Mouse (Mus musculus) cerebellum, adult 2 months (tissue): Measurements from ENCODE around the gene Ppp1r21. TPM values are rescaled to one million over a fixed set of nuclear protein-coding genes. Genes with fewer than 3 reads are reported as not detected.

ENCODE experiments used
- DNase-seq, 2 experiments: peaks; one replicate each; pipeline ENCODE4 v3.0.0; 2021
- H3K27ac ChIP-seq: fragments of 200-500 bp; 2 replicates; pipeline ENCODE4 v1.5.1; 2012; ENCODE audit warnings: low read length, control low read depth, inconsistent platforms; ENCODE audit not compliant: insufficient read depth
- H3K27me3 ChIP-seq: fragments of 200-500 bp; 2 replicates; pipeline ENCODE4 v1.6.1; 2012; ENCODE audit warnings: inconsistent platforms, mild to moderate bottlenecking, low read length, moderate library complexity; ENCODE audit not compliant: control insufficient read depth, insufficient read depth
- H3K4me1 ChIP-seq: fragments of 200-500 bp; 2 replicates; pipeline ENCODE4 v1.6.1; 2011; ENCODE audit warnings: low read length; ENCODE audit not compliant: control insufficient read depth, insufficient read depth
- H3K4me3 ChIP-seq: fragments of 200-500 bp; replicated peaks from 2 replicates; pipeline ENCODE3; 2011; ENCODE audit warnings: mild to moderate bottlenecking, low read depth, low read length, control low read depth; ENCODE audit not compliant: insufficient read depth
- CTCF ChIP-seq: fragments of 200-500 bp; IDR thresholded peaks from 2 replicates; pipeline ENCODE4 v1.5.1; 2011; ENCODE audit warnings: low read depth, mild to moderate bottlenecking, control low read depth, low read length, moderate library complexity, borderline replicate concordance; ENCODE audit not compliant: insufficient read depth
- POLR2A ChIP-seq: fragments of 200-500 bp; IDR thresholded peaks from 2 replicates; pipeline ENCODE4 v1.6.1; 2011; ENCODE audit warnings: low read length, control low read depth, borderline replicate concordance; ENCODE audit not compliant: insufficient read depth
- WGBS: fragments of 180-500 bp; shearing (Covaris S2); methylation state at CpG from one replicate; pipeline ENCODE4 v1.1.7; 2018; 5-methylcytosine and 5-hydroxymethylcytosine counted together
- polyA plus RNA-seq: library from polyadenylated mRNA; depleted of rRNA; stranded (reverse); fragments of >200 nt; gene quantifications from 2 replicates; pipeline ENCODE4 v1.2.3, GENCODE M21; 2012

Ppp1r21 gene
- polyA plus RNA-seq, 1 experiment = 84.8 TPM

- no peak overlapping the region for H3K27ac ChIP-seq
- WGBS = 92% methylated on average over 11 of the region's 11 CpGs
- H3K27me3 ChIP-seq = no peaks in the 10 kb centered on the region
- no peaks in the 10 kb centered on the region; the same call in 1 of the 2 replicates for H3K4me1 ChIP-seq
- DNase-seq = no peak
- no peak overlapping the region for H3K4me3 ChIP-seq
- no peak for TF ChIP-seq POLR2A
- TF ChIP-seq CTCF = no peak
Observed at GRCm38 (mm10) chr17:88582999-88583398, 53.1 kb downstream of the Ppp1r21 start.

GRCm38 (mm10) chr17:88583411-88583810 is 53.5 kb downstream of the Ppp1r21 start:
- 88% methylated on average over 8 of the region's 8 CpGs for WGBS

GRCm38 (mm10) chr17:88587371-88587770 is 57.5 kb downstream of the Ppp1r21 start:
- no peaks in the 10 kb centered on the region for H3K4me1 ChIP-seq
- H3K27ac ChIP-seq = no peak overlapping the region
- TF ChIP-seq POLR2A (no peak), CTCF (no peak)
- WGBS = 65% methylated on average over 15 of the region's 15 CpGs
- no peaks in the 10 kb centered on the region for H3K27me3 ChIP-seq
- no peak for DNase-seq
- H3K4me3 ChIP-seq = no peak overlapping the region

More at GRCm38 (mm10) chr17:88583411-88583810, 53.5 kb downstream of the Ppp1r21 start:
- DNase-seq = no peak
- no peak for TF ChIP-seq CTCF
- no peak for TF ChIP-seq POLR2A
- Histone ChIP-seq H3K27ac (no peak overlapping the region), H3K27me3 (no peaks in the 10 kb centered on the region), H3K4me3 (no peak overlapping the region), H3K4me1 (no peaks in the 10 kb centered on the region; the same call in 1 of the 2 replicates)

GRCm38 (mm10) chr17:88588228-88588627 is 58.3 kb downstream of the Ppp1r21 start:
- DNase-seq = no peak
- H3K4me1 ChIP-seq = no peaks in the 10 kb centered on the region
- no peak overlapping the region for H3K27ac ChIP-seq
- 91% methylated on average over 8 of the region's 8 CpGs for WGBS
- TF ChIP-seq POLR2A = no peak
- TF ChIP-seq CTCF = no peak
- H3K4me3 ChIP-seq = no peak overlapping the region
- H3K27me3 ChIP-seq = no peaks in the 10 kb centered on the region

- WGBS = 33% methylated on average over 6 of the region's 6 CpGs
- Histone ChIP-seq H3K4me1 (no peaks in the 10 kb centered on the region), H3K27me3 (no peaks in the 10 kb centered on the region), H3K27ac (no peak overlapping the region), H3K4me3 (no peak overlapping the region)
- no peak for DNase-seq
- TF ChIP-seq CTCF (no peak), POLR2A (no peak)
Observed at GRCm38 (mm10) chr17:88590251-88590650, 60.3 kb downstream of the Ppp1r21 start.

- H3K27me3 ChIP-seq = no peaks in the 10 kb centered on the region
- H3K4me1 ChIP-seq = 0 out of 2 replicates have a peak, but pooled peaks cover 3% of the 10 kb centered on the region
- no peak overlapping the region for H3K27ac ChIP-seq
- no peak for DNase-seq
- WGBS = 92% methylated on average over 4 of the region's 4 CpGs
- TF ChIP-seq POLR2A (no peak), CTCF (no peak)
- no peak overlapping the region for H3K4me3 ChIP-seq
Observed at GRCm38 (mm10) chr17:88595071-88595470, 65.2 kb downstream of the Ppp1r21 start.

GRCm38 (mm10) chr17:88596068-88596467 is 66.2 kb downstream of the Ppp1r21 start:
- DNase-seq = no peak
- Histone ChIP-seq H3K4me3 (no peak overlapping the region), H3K27me3 (no peaks in the 10 kb centered on the region), H3K27ac (no peak overlapping the region), H3K4me1 (0 out of 2 replicates have a peak, but pooled peaks cover 3% of the 10 kb centered on the region)
- WGBS = 90% methylated on average over 4 of the region's 4 CpGs
- no peak for TF ChIP-seq POLR2A

GRCm38 (mm10) chr17:88596544-88597221 is 66.8 kb downstream of the Ppp1r21 start:
- WGBS = 33% methylated on average over 16 of the region's 16 CpGs
- no peaks in the 10 kb centered on the region for H3K27me3 ChIP-seq
- no peak overlapping the region for H3K27ac ChIP-seq
- DNase-seq = no peak
- TF ChIP-seq POLR2A (no peak), CTCF (peak; percentile 80; the same call in 1 of the 2 replicates)
- peak overlapping the region; percentile 32 for H3K4me3 ChIP-seq
- 0 out of 2 replicates have a peak, but pooled peaks cover 3% of the 10 kb centered on the region for H3K4me1 ChIP-seq
